Mouse (Mus musculus) kidney, adult 8-10 months (tissue): ENCODE measurements around the gene Gm4353.
"Not testable (repeated sequence)": the region's sequence is repeated elsewhere in the genome, so short reads cannot be mapped to it uniquely, and the experiment has no call there.

Source experiments
- DNase-seq, 2 experiments: peaks; one replicate each; pipeline ENCODE4 v3.0.0; 2022

Gm4353 gene

GRCm38 (mm10) chr7:116084366-116084765, at the start of gene Gm4353:
TSS of gene Gm4353 (minus strand) at chr7:116084635.
- not testable (repeated sequence) for DNase-seq

GRCm38 (mm10) chr7:116132078-116132477, 47.6 kb upstream of the Gm4353 start:
- DNase-seq: peak; percentile 68 to 82

GRCm38 (mm10) chr7:116131390-116131789, 47.0 kb upstream of the Gm4353 start:
- DNase-seq: no peak

GRCm38 (mm10) chr7:116129374-116129773, 44.9 kb upstream of the Gm4353 start:
- DNase-seq: no peak

- no peak for DNase-seq
Observed at GRCm38 (mm10) chr7:116128286-116128685, 43.9 kb upstream of the Gm4353 start.

- DNase-seq: no peak
Observed at GRCm38 (mm10) chr7:116127052-116127451, 42.6 kb upstream of the Gm4353 start.

- DNase-seq: no peak
Observed at GRCm38 (mm10) chr7:116125671-116126070, 41.2 kb upstream of the Gm4353 start.

- DNase-seq: no peak
Observed at GRCm38 (mm10) chr7:116124057-116124456, 39.6 kb upstream of the Gm4353 start.

GRCm38 (mm10) chr7:116123597-116123985, 39.2 kb upstream of the Gm4353 start:
- no peak for DNase-seq

- DNase-seq: no peak
Observed at GRCm38 (mm10) chr7:116122981-116123596, 38.7 kb upstream of the Gm4353 start.

GRCm38 (mm10) chr7:116121202-116121601, 36.8 kb upstream of the Gm4353 start:
- no peak for DNase-seq

GRCm38 (mm10) chr7:116120737-116121136, 36.3 kb upstream of the Gm4353 start:
- DNase-seq: no peak

GRCm38 (mm10) chr7:116119306-116119857, 34.9 kb upstream of the Gm4353 start:
- no peak for DNase-seq

- no peak for DNase-seq
Observed at GRCm38 (mm10) chr7:116115991-116116390, 31.6 kb upstream of the Gm4353 start.

GRCm38 (mm10) chr7:116115216-116115930, 30.9 kb upstream of the Gm4353 start:
- no peak for DNase-seq

GRCm38 (mm10) chr7:116111546-116111945, 27.1 kb upstream of the Gm4353 start:
- DNase-seq: no peak

GRCm38 (mm10) chr7:116110661-116111060, 26.2 kb upstream of the Gm4353 start:
- DNase-seq: no peak

- no peak for DNase-seq
Observed at GRCm38 (mm10) chr7:116103091-116103490, 18.7 kb upstream of the Gm4353 start.

- no peak for DNase-seq
Observed at GRCm38 (mm10) chr7:116099952-116100528, 15.6 kb upstream of the Gm4353 start.

- DNase-seq: no peak
Observed at GRCm38 (mm10) chr7:116093466-116093850, 9.0 kb upstream of the Gm4353 start.

- peak; percentile 95 for DNase-seq
Observed at GRCm38 (mm10) chr7:116092710-116093465, 8.5 kb upstream of the Gm4353 start.

GRCm38 (mm10) chr7:116060739-116061138, 23.7 kb downstream of the Gm4353 start:
- DNase-seq: no peak

- DNase-seq: no peak
Observed at GRCm38 (mm10) chr7:116040470-116041019, 43.9 kb downstream of the Gm4353 start.
